Mouse (Mus musculus) neural tube, embryonic 14.5 days (tissue): ENCODE results near the gene Stk11. TPM values are rescaled to one million over a fixed set of nuclear protein-coding genes. Genes with fewer than 3 reads are reported as not detected.

ENCODE experiments used
- ATAC-seq: fragments of 200-750 bp; cut with Nextera tagmentation; 2 replicates; pipeline ENCODE4 v1.8.0; 2017; ENCODE audit warnings: low read depth, mild to moderate bottlenecking, moderate TSS enrichment, moderate library complexity
- H3K27ac ChIP-seq: fragments of 300-500 bp; sonication (generic); 2 replicates; pipeline ENCODE4 v1.5.1; 2014; ENCODE audit warnings: low read depth, mild to moderate bottlenecking, control low read depth, low read length, moderate library complexity, mixed read lengths
- H3K27me3 ChIP-seq: fragments of 300-500 bp; sonication (generic); 2 replicates; pipeline ENCODE4 v1.6.1; 2014; ENCODE audit warnings: low read length; ENCODE audit not compliant: control insufficient read depth, insufficient read depth
- H3K36me3 ChIP-seq: fragments of 300-500 bp; sonication (generic); 2 replicates; pipeline ENCODE4 v1.6.1; 2014; ENCODE audit warnings: low read length, mixed read lengths; ENCODE audit not compliant: control insufficient read depth, insufficient read depth
- H3K4me1 ChIP-seq: fragments of 300-500 bp; sonication (generic); 2 replicates; pipeline ENCODE4 v1.6.1; 2014; ENCODE audit warnings: low read length; ENCODE audit not compliant: control insufficient read depth, insufficient read depth
- H3K4me2 ChIP-seq: fragments of 300-500 bp; sonication (generic); 2 replicates; pipeline ENCODE4 v1.6.1; 2014; ENCODE audit warnings: mild to moderate bottlenecking, low read depth, low read length, control low read depth
- H3K4me3 ChIP-seq: fragments of 300-500 bp; sonication (generic); 2 replicates; pipeline ENCODE4 v1.5.1; 2014; ENCODE audit warnings: low read depth, low read length, control low read depth, mixed read lengths
- H3K9ac ChIP-seq: fragments of 300-500 bp; sonication (generic); replicated peaks from 2 replicates; pipeline ENCODE4 v1.6.1; 2014; ENCODE audit warnings: low read depth, mild to moderate bottlenecking, control low read depth, low read length, mixed read lengths
- H3K9me3 ChIP-seq: fragments of 300-500 bp; sonication (generic); 2 replicates; pipeline ENCODE4 v1.6.1; 2016; ENCODE audit warnings: low read length; ENCODE audit not compliant: control insufficient read depth
- WGBS: fragments of 180-500 bp; shearing (Covaris S2); extraction: QIAGEN DNeasy Blood & Tissue Kit; methylation state at CpG from one replicate; pipeline ENCODE4 v1.1.7; 2014; 5-methylcytosine and 5-hydroxymethylcytosine counted together
- polyA plus RNA-seq: library from polyadenylated mRNA; unstranded; fragments of >200 nt; fragmentation: Nextera tagmentation; extraction: Ambion mirVana; gene quantifications from 2 replicates; pipeline ENCODE4 v1.2.1, GENCODE M21; 2014

The Stk11 gene
- polyA plus RNA-seq, 1 experiment from 2014 or later: 26.0 TPM

- Histone ChIP-seq H3K4me3 (peak within 1 kb of the TSS; percentile 74), H3K27me3 (no peaks in the 10 kb centered on the region), H3K36me3 (peaks cover 22% of the 10 kb centered on the region), H3K4me1 (peaks cover 26% of the 10 kb centered on the region), H3K9me3 (no peaks in the 10 kb centered on the region), H3K27ac (peak within 1 kb of the TSS; percentile 94), H3K9ac (peak within 1 kb of the TSS; percentile 97), H3K4me2 (peak within 1 kb of the TSS; percentile 84)
- under 1% methylated on average over 70 of the region's 94 CpGs for WGBS
- ATAC-seq: peak; percentile 13
Observed at GRCm38 (mm10) chr10:80138553-80139438, 23.2 kb downstream of the Stk11 start, which contains the start of gene Atp5d. TSS of gene Atp5d (plus strand) at chr10:80138632.

GRCm38 (mm10) chr10:80139439-80139775 is 23.8 kb downstream of the Stk11 start:
- H3K9me3 ChIP-seq: no peaks in the 10 kb centered on the region
- H3K4me1 ChIP-seq: peaks cover 26% of the 10 kb centered on the region
- H3K36me3 ChIP-seq: peaks cover 23% of the 10 kb centered on the region
- H3K27me3 ChIP-seq: no peaks in the 10 kb centered on the region
- ATAC-seq: no peak
- peak overlapping the region; percentile 84 for H3K4me2 ChIP-seq
- peak overlapping the region; percentile 97 for H3K9ac ChIP-seq
- peak overlapping the region; percentile 94 for H3K27ac ChIP-seq
- H3K4me3 ChIP-seq: peak overlapping the region; percentile 74
- WGBS: 4% methylated on average over 7 of the region's 10 CpGs

GRCm38 (mm10) chr10:80139975-80140665 is 24.5 kb downstream of the Stk11 start:
- H3K4me2 ChIP-seq: peak overlapping the region; percentile 84; the same call in 1 of the 2 replicates

DNA sequence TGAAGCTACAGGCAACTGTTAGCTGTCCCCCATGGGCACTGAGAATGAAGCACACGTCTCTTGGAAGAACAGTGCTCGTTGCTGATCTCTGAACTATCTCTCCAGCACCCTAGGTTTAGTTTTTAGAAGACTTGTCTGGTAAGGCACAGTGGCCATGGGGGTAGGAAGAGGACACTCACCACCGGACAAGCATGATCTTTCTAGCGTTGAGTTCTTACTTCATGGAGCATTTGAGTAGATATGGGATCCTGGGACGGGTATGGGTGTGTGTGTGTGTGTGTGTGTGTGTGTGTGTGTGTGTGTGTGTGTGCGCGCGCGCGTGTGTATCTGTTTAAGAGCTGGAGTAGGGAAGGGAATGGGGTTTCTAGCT is 25.0 kb downstream of the Stk11 start, which contains the start of gene Cbarp:
Cbarp (minus strand) TSS at position 170 of the 370 bp plus-strand sequence.
- Histone ChIP-seq H3K4me2 (peak within 1 kb of the TSS; percentile 88), H3K36me3 (peaks cover 26% of the 10 kb centered on the region; the same call in 1 of the 2 replicates), H3K9me3 (no peaks in the 10 kb centered on the region), H3K27ac (peak within 1 kb of the TSS; percentile 94), H3K27me3 (no peaks in the 10 kb centered on the region), H3K9ac (peak within 1 kb of the TSS; percentile 46), H3K4me3 (peak within 1 kb of the TSS; percentile 44), H3K4me1 (peaks cover 26% of the 10 kb centered on the region)
- no peak for ATAC-seq
- WGBS: 79% methylated on average over 10 of the region's 10 CpGs

More at GRCm38 (mm10) chr10:80139975-80140665, 24.5 kb downstream of the Stk11 start:
- Histone ChIP-seq H3K27me3 (no peaks in the 10 kb centered on the region), H3K4me3 (no peak overlapping the region), H3K4me1 (peaks cover 26% of the 10 kb centered on the region), H3K9me3 (no peaks in the 10 kb centered on the region), H3K9ac (no peak overlapping the region), H3K36me3 (peaks cover 22% of the 10 kb centered on the region; the same call in 1 of the 2 replicates), H3K27ac (peak overlapping the region; percentile 84)
- WGBS: 79% methylated on average over 11 of the region's 11 CpGs
- ATAC-seq: no peak

DNA sequence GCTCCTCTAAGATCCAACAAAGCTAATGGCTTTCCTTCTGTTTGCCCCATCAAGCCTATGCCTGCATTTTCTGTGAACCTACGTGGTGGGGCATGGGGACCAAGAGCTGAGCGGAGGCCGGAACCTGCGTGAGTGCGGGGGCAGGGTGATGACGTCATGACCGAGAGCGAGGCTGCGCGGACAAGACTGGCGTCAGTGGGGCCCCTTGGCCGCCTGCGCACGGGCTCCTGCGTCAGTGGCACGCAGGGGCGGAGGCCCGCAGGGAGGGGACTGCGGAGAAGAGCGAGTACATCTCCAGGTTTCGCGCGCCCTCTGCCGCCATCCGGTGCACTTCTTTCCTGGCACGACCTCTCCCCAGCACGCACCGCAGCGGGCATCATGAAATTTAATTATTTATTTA is 25.6 kb downstream of the Stk11 start:
- ATAC-seq: peak; percentile 62
- WGBS: 0% methylated on average over 29 of the region's 29 CpGs
- Histone ChIP-seq H3K9me3 (no peaks in the 10 kb centered on the region), H3K36me3 (peaks cover 31% of the 10 kb centered on the region; the same call in 1 of the 2 replicates), H3K4me3 (peak overlapping the region; percentile 44), H3K4me1 (peaks cover 27% of the 10 kb centered on the region), H3K4me2 (peak overlapping the region; percentile 88), H3K27ac (peak overlapping the region; percentile 84), H3K27me3 (no peaks in the 10 kb centered on the region), H3K9ac (peak overlapping the region; percentile 46)

- Histone ChIP-seq H3K9ac (peak overlapping the region; percentile 58), H3K27me3 (no peaks in the 10 kb centered on the region), H3K27ac (peak overlapping the region; percentile 84), H3K4me3 (peak overlapping the region; percentile 44), H3K9me3 (no peaks in the 10 kb centered on the region), H3K4me1 (peaks cover 20% of the 10 kb centered on the region), H3K4me2 (peak overlapping the region; percentile 88), H3K36me3 (peaks cover 29% of the 10 kb centered on the region; the same call in 1 of the 2 replicates)
- peak; percentile 83 for ATAC-seq
- under 1% methylated on average over 41 of the region's 43 CpGs for WGBS
Observed at GRCm38 (mm10) chr10:80141786-80142529, 26.4 kb downstream of the Stk11 start.

DNA sequence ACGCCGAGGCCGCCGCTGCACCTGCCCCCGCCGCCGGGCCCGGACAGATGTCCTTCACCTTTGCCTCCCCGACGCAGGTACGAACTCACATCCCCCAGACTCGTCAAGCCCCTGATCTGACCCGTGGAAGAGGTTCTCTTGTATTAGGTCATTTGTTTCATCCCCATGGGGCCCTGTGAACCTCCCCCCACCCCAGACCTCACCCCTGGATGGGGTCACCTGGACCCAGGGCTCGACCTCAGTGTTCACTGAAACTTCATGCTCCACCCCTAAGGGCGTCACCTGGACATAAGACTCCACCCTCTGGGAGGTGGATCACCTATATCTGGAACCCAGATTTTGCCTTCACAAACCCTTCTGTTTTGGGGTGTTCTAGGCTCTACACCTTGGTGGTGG is 26.9 kb downstream of the Stk11 start:
- H3K4me3 ChIP-seq: peak overlapping the region; percentile 44
- H3K27me3 ChIP-seq: no peaks in the 10 kb centered on the region
- 0 out of 2 replicates have a peak, but pooled peaks have one; percentile 7 for ATAC-seq
- WGBS: under 1% methylated on average over 15 of the region's 15 CpGs
- peaks cover 29% of the 10 kb centered on the region; the same call in 1 of the 2 replicates for H3K36me3 ChIP-seq
- H3K9ac ChIP-seq: peak overlapping the region; percentile 58
- H3K9me3 ChIP-seq: no peaks in the 10 kb centered on the region
- peaks cover 20% of the 10 kb centered on the region for H3K4me1 ChIP-seq
- H3K4me2 ChIP-seq: peak overlapping the region; percentile 88
- H3K27ac ChIP-seq: peak overlapping the region; percentile 16

DNA sequence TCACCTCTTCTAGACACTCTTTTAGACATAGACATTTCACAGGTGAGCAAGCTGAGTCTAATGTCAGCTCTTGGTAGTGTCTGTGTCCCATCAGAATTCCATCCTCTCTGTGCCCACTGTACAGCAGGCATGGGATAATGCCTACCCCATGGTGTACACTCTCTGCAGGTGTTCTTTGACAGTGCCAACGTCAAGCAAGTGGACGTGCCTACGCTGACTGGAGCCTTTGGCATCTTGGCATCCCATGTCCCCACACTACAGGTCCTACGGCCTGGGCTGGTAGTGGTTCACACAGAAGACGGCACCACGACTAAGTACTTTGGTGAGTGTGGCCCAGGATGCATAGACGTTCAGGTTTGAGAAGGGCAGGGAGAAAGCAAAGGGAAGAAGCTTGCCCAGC is 28.1 kb downstream of the Stk11 start:
- H3K27ac ChIP-seq: no peak overlapping the region
- peaks cover 29% of the 10 kb centered on the region; the same call in 1 of the 2 replicates for H3K36me3 ChIP-seq
- H3K4me1 ChIP-seq: peaks cover 22% of the 10 kb centered on the region

More for the DNA sequence above, 28.1 kb downstream of the Stk11 start:
- no peak overlapping the region for H3K4me2 ChIP-seq
- H3K27me3 ChIP-seq: no peaks in the 10 kb centered on the region
- H3K4me3 ChIP-seq: no peak overlapping the region; the same call in 1 of the 2 replicates
- no peak for ATAC-seq
- no peaks in the 10 kb centered on the region for H3K9me3 ChIP-seq
- WGBS: 94% methylated on average over 7 of the region's 7 CpGs
- H3K9ac ChIP-seq: no peak overlapping the region
